Mouse (Mus musculus) central nervous system, embryonic 18 days (tissue): ENCODE measurements around the gene Arhgdig. TPM values are rescaled to one million over a fixed set of nuclear protein-coding genes. Genes with fewer than 3 reads are reported as not detected.

Experiments
- polyA plus RNA-seq: library from polyadenylated mRNA; depleted of rRNA; stranded (reverse); fragments of >200 nt; gene quantifications from 2 replicates; pipeline ENCODE4 v1.2.3, GENCODE M21; 2012; rRNA removed

Arhgdig gene
- polyA plus RNA-seq = 133 and 144 TPM in 2 replicates

GRCm38 (mm10) chr17:26207686-26208085 is at the start of gene Arhgdig:
Gene Arhgdig (minus strand): TSS chr17:26207786.

GRCm38 (mm10) chr17:26252539-26253251 is 45.1 kb upstream of the Arhgdig start, which contains the start of gene Luc7l:
Gene Luc7l (plus strand): TSS chr17:26252896.

GRCm38 (mm10) chr17:26244101-26244841 is 36.7 kb upstream of the Arhgdig start, which contains the start of gene Fam234a:
Gene Fam234a (minus strand): TSS chr17:26244242.

GRCm38 (mm10) chr17:26202737-26203136 is 4.8 kb downstream of the Arhgdig start, which contains the start of gene Rgs11:
Gene Rgs11 (plus strand): TSS chr17:26202951.

GRCm38 (mm10) chr17:26198892-26199291 is 8.7 kb downstream of the Arhgdig start, which contains the start of gene Pdia2:
Gene Pdia2 (minus strand): TSS chr17:26199087.

Other genes with a start within 250 kb of the Arhgdig start
- 38.4 and 38.8 TPM in 2 replicates for gene Capn15, start 222.0 kb downstream of the Arhgdig start, polyA plus RNA-seq
- 58.8 and 66.0 TPM in 2 replicates for gene Rab11fip3, start 138.2 kb downstream of the Arhgdig start, polyA plus RNA-seq
- gene Decr2, start 117.4 kb downstream of the Arhgdig start, polyA plus RNA-seq = 34.1 and 34.8 TPM in 2 replicates
- gene Nme4, start 112.2 kb downstream of the Arhgdig start, polyA plus RNA-seq = 24.6 and 25.0 TPM in 2 replicates
- 9.5 and 10.5 TPM in 2 replicates for gene Tmem8, start 94.5 kb downstream of the Arhgdig start, polyA plus RNA-seq
- 100 and 106 TPM in 2 replicates for gene Mrpl28, start 84.3 kb downstream of the Arhgdig start, polyA plus RNA-seq
- gene Axin1, start 69.1 kb downstream of the Arhgdig start, polyA plus RNA-seq = 24.1 and 24.8 TPM in 2 replicates
- 0.05 and 0.06 TPM in 2 replicates for gene Pdia2, start 8.7 kb downstream of the Arhgdig start, polyA plus RNA-seq
- 25.8 and 30.9 TPM in 2 replicates for gene Rgs11, start 4.8 kb downstream of the Arhgdig start, polyA plus RNA-seq
- 25.7 and 26.1 TPM in 2 replicates for gene Fam234a, start 36.5 kb upstream of the Arhgdig start, polyA plus RNA-seq
- gene Luc7l, start 45.1 kb upstream of the Arhgdig start, polyA plus RNA-seq = 111 and 112 TPM in 2 replicates
- 21.7 and 25.1 TPM in 2 replicates for gene Neurl1b, start 207.0 kb upstream of the Arhgdig start, polyA plus RNA-seq